Mouse (Mus musculus): ENCODE results near the gene Stab2.

Stab2 gene

GRCm38 (mm10) chr10:86890166-86890930, 117.5 kb downstream of the Stab2 start:
- 58% methylated on average over 14 of the region's 14 CpGs for WGBS

DNA sequence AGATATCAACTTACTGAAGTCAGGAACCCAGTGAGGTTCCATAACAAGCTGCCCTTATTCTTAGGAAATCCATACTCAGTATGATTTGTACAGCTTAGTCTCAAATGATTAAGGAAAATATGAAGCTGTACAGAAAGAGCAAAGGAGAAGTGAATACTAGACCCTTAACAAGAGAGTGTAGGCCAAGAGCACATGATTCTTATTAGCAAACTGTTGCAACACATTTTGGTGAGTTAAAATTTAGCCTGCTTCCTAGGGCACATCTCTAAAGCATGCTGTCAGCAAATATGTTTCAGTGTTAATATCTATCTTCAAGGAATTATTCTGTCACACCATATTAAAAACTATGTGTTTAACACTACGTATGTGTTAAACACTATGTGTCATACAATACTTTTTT, 121.4 kb downstream of the Stab2 start:
- WGBS = 98% methylated on average over 1 of the region's 1 CpGs

- 69% methylated on average over 5 of the region's 5 CpGs for WGBS
These were observed 127.6 kb downstream of the Stab2 start for GRCm38 (mm10) chr10:86880071-86880806.

DNA sequence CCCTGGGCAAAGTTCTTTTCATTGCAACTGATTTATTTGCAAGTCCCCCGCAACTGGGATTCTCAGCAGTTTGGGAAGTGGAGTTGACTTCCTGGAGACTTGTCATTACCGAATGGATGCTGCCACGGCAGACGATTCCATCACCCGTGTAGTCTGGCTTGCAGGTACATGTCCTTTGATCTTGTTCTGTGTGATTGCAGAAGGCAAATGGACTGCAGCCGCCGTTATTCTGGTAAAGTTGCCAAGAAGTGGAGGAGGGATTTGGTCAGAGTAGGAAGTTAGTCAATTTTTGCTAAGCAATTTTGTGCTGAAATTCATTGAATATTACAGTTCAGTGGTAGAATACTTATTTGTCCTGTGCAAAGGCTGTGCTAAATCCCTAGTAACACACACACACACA, 129.1 kb downstream of the Stab2 start:
- WGBS = 82% methylated on average over 7 of the region's 7 CpGs

DNA sequence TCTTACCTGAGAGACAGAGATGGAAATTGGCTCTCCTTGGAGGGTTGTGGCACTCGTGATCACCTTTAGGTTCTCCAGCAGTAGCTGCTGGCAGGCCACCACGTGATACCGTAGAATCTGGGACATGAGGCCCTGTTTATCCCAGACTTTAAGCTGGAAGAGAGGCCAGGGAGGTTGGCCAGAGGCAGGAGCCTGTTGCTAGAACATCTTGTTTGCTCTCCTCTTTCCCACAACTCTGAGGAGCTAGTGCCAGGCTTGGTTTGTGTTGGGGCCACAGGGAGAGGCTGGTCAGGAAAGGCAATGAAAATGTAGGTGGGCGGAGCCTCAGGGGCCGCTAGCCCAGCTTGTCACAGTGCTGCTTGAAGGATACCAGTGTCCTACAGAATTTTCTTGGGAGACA, 135.2 kb downstream of the Stab2 start:
- WGBS = 68% methylated on average over 5 of the region's 5 CpGs

DNA sequence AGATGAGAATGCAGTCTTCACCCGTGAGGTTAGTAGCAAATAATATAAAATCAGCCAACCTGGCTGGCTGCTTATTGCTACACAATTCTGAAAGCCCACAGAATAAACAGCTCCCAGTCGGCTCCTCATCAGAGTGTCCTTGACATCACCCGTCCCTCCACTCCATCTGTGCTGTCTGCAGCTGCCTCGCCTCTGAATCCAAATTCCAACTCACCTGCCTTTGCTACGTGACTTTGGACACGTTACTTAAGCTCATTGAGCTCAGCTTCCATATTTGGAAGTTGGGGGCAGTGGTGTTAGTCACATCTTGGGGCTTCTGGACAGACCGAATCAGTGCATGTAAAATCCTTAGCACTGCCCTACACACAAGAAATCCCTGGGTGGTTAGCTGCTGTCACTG, 135.7 kb downstream of the Stab2 start:
- 74% methylated on average over 7 of the region's 7 CpGs for WGBS

GRCm38 (mm10) chr10:86863429-86863828, 144.4 kb downstream of the Stab2 start:
- 90% methylated on average over 6 of the region's 6 CpGs for WGBS

GRCm38 (mm10) chr10:86862496-86862895, 145.3 kb downstream of the Stab2 start:
- WGBS = 85% methylated on average over 6 of the region's 6 CpGs

DNA sequence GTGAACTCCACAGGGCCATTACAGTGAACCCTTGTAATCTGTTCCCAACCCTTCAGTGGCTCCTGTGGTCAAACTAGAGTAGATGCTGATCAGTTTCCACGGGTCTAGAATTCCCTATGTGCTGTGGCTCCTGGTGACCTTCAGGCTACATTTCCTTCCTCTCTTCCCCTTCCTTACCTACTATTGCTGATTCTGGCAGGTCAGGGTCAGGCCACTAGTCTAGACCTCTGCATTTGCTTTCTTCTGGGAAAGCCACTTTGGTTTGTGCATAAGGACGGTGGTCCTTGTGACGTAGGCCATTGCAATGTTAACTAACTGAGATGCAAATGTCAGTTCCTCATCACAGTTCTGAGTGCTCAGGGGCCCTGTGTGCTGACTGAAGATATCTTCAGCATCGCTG, 147.4 kb downstream of the Stab2 start:
- WGBS = 87% methylated on average over 4 of the region's 4 CpGs

DNA sequence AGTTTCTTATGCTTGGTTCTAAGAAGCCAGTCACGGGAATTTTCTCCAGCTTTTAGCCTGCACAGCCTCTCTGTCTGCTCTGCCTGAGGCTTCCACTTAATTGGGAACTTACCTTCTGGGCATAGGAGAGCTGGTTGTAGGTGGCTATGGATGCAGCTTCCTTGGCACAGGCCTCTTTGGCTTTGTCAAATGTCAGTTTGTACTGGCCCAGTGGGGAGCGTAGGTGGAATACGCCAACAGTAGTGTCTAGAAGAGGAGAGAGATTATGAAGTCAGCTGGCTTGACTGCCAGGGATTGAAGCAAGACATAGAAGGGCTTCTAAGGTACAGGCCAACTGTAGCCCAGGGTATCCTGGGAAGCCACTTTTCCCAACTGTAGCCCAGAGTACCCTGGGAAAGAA, 154.4 kb downstream of the Stab2 start:
- 71% methylated on average over 3 of the region's 3 CpGs for WGBS

DNA sequence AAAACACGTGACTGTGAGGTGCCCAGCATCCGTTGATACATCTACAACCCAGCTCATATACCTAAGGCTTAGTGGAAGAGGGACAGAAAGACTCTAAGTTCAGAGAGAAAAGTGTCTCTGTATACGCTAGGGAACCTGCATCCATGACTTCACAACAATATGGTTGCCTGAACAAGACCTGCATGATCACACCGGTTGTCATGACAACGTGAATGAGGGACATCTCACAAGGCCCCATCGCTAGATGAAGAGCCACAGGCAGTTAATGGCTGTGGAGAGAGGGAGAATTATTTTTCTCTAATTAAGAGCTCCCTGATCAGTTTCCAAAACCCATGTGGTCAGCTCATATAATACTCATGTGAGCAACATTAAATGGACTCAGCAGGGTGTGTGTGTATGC, 155.7 kb downstream of the Stab2 start:
- 89% methylated on average over 6 of the region's 6 CpGs for WGBS

DNA sequence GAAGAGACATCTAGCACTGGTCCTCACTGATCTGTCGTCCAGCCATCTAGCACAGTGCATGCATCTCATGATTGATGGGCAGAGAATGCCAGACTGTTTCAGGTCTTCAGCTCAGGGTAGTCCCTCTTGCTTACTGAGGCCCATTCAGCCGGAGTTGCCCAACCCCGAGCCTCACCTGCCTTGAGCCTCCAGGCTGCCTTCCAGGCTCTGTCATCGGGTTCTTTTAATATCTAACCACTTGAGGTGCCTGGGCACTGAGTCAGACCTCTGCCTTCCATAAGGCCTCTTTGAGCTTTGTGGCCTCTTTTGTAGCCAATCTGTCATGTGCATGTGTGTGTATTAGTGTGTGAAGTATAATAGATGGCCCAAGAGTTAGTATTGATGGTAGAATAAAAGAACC, 158.3 kb downstream of the Stab2 start:
- 90% methylated on average over 4 of the region's 4 CpGs for WGBS

DNA sequence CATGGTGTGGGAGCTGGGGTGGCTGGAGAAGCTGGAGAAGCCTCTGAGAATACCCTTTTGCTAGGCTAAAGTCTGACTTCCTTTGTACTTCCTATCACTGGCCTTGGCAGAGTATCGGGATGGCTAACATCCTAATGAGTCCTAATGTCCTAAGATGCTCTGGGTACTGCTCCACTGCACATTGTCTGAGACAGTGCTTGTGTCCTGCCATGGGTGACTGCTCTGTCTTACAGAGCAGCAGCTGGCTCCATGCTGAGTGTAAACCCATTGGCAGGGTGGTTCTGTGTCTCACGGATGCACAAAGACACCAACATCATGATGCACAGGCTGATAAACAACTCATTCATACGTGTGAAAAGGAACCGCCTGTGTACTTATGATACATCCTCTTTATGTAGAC, 158.7 kb downstream of the Stab2 start:
- WGBS = 76% methylated on average over 4 of the region's 4 CpGs

DNA sequence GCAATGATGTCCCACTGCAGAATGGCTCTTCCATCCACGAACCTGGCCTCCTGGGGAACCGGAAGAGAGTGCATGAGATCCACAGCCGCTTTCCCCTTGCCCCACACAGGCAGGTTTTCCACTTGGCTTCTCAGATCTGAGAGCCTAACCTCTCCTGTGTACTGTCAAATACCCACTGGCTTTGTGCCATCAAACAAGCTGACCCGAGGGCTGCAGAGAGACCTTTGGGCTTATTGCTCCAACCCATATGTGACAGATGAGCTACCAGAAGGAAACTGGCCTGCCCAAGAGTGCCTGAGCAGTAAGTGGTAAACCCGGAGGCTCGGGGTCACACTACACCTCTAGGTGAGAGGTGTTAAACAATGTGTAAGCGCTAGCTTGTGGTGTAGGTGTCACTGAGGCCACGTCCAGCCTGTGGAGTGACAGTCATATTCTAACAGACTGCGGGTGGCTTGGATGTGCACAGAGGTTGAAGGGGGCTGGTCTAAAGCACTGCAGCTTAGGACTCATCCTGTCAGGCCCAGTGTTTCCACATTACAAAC, 160.8 kb downstream of the Stab2 start:
- WGBS = 90% methylated on average over 9 of the region's 9 CpGs

DNA sequence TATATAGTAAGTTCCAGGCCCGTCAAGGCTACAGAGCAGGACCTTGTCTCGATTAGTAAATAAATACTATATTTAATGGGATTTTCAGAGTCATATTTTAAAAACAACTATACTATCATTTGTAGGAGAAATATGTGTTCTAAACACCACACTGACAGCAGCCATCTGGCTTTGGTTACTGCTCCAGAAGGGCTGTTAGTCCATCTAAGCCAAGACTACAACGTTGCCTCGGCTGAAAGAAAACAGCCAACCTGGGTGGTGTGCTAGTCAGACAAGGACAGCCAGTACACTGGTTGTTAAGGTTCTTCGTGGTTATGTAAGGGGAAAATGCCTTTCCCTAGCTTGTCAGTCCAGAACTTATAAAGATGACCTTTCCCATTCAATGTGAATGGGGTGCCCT, 165.2 kb downstream of the Stab2 start:
- 56% methylated on average over 5 of the region's 5 CpGs for WGBS

DNA sequence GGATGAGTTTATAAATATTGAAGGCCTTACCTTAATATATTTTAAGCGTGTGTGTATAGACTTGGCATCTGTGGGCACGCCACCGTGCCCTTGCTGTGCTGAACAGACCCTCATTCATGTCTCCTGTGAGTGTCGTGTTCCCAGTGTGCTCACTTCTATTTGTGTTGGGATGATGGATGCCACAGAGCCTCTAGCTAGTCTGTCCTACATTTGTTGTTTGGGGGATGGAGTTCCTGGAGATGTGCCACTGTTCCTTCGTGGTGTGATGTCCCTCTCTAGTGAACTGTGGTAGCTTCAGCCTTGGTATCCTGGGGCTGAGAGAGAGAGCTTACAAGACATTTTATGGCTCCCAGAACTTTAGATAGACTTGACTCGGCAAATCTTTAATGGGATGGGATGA, 169.0 kb downstream of the Stab2 start:
- WGBS = 80% methylated on average over 6 of the region's 6 CpGs

DNA sequence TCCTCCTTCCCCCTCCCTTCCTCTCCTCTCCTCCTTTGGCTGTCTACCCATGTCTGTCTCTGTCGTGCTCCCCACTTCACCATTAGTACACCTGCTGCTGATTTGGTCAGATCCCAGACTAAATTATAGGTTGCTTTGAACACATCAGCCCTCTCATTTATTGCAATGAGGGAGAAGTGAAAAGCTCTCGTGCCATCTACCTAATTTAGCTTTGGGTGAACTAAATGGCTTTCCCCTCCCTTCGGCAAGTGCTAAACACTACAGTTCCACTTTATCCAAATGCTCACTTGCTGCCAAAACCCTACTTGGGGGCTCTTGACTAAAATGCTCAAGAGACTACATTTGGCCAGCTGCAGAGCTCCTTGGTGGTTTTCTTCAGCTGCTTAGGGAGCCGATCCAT, 171.0 kb downstream of the Stab2 start:
- 55% methylated on average over 4 of the region's 4 CpGs for WGBS

- 92% methylated on average over 2 of the region's 2 CpGs for WGBS
These were observed 178.3 kb downstream of the Stab2 start for GRCm38 (mm10) chr10:86829515-86829914.

GRCm38 (mm10) chr10:86828221-86829135, 179.3 kb downstream of the Stab2 start:
- WGBS = 90% methylated on average over 15 of the region's 15 CpGs

GRCm38 (mm10) chr10:86826929-86827328, 180.9 kb downstream of the Stab2 start:
- 76% methylated on average over 3 of the region's 3 CpGs for WGBS

- 82% methylated on average over 10 of the region's 10 CpGs for WGBS
These were observed 181.8 kb downstream of the Stab2 start for GRCm38 (mm10) chr10:86825871-86826522.
